Mouse (Mus musculus): Measurements from ENCODE around the gene Dnaja2. TPM values are rescaled to one million over a fixed set of nuclear protein-coding genes. Genes with fewer than 3 reads are reported as not detected.

Dnaja2 gene
- polyA plus RNA-seq, 1 experiment, result 107 TPM

GRCm38 (mm10) chr8:85557601-85557986 is 2.5 kb upstream of the Dnaja2 start:
- no peak for TF ChIP-seq CTCF (IDR thresholded peaks at IDR 0.05; ENCODE audit: low read depth, low read length)
- peak overlapping the region; percentile 54 for H3K27ac ChIP-seq (ENCODE audit: insufficient read depth, low read depth, low read length)
- no peak overlapping the region for H3K4me3 ChIP-seq (ENCODE audit: insufficient read depth, low read length)
- peaks cover 19% of the 10 kb centered on the region for H3K4me1 ChIP-seq (ENCODE audit: control insufficient read depth, insufficient read depth, low read length)

GRCm38 (mm10) chr8:85556986-85557600 is 1.9 kb upstream of the Dnaja2 start:
- Histone ChIP-seq H3K4me1 (ENCODE audit: control insufficient read depth, insufficient read depth, low read length) (peaks cover 19% of the 10 kb centered on the region), H3K4me3 (ENCODE audit: insufficient read depth, low read length) (peak overlapping the region; percentile 32), H3K27ac (ENCODE audit: insufficient read depth, low read depth, low read length) (peak overlapping the region; percentile 79)
- TF ChIP-seq POLR2A (IDR thresholded peaks at IDR 0.05; ENCODE audit: borderline replicate concordance, low read depth, low read length) (no peak), CTCF (IDR thresholded peaks at IDR 0.05; ENCODE audit: low read depth, low read length) (no peak)

GRCm38 (mm10) chr8:85554391-85555180 is 558 bp downstream of the Dnaja2 start:
- peak overlapping the region; percentile 100 for H3K4me3 ChIP-seq (ENCODE audit: insufficient read depth, low read length)
- H3K27ac ChIP-seq (ENCODE audit: insufficient read depth, low read depth, low read length), result peak overlapping the region; percentile 77
- no peak for TF ChIP-seq CTCF (IDR thresholded peaks at IDR 0.05; ENCODE audit: low read depth, low read length)
- no peak for TF ChIP-seq POLR2A (IDR thresholded peaks at IDR 0.05; ENCODE audit: borderline replicate concordance, low read depth, low read length)
- peaks cover 14% of the 10 kb centered on the region for H3K4me1 ChIP-seq (ENCODE audit: control insufficient read depth, insufficient read depth, low read length)

GRCm38 (mm10) chr8:85551934-85552333 is 3.2 kb downstream of the Dnaja2 start:
- TF ChIP-seq POLR2A (IDR thresholded peaks at IDR 0.05; ENCODE audit: borderline replicate concordance, low read depth, low read length) (no peak), CTCF (IDR thresholded peaks at IDR 0.05; ENCODE audit: low read depth, low read length) (no peak)
- Histone ChIP-seq H3K4me3 (ENCODE audit: insufficient read depth, low read length) (no peak overlapping the region), H3K4me1 (ENCODE audit: control insufficient read depth, insufficient read depth, low read length) (peaks cover 6% of the 10 kb centered on the region), H3K27ac (ENCODE audit: insufficient read depth, low read depth, low read length) (no peak overlapping the region)

DNA sequence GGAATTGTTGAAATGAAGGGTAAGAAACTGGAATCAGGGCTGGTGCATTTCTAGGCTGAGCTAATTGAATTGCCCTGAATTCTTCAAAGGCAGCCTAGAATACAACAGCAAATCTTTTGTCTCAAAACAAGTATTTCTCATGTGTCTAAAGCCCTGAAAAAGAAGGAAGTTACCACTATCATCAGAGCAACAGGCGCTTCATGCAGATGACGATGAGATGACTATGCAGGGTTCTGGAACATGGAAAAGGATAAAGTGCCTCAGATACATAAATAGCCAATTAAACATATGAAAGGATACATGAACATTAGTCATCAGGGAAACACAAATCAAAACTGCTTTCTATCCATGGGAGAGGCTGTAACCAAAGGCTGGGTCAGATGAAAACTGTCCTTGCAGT is 18.8 kb downstream of the Dnaja2 start:
- H3K4me3 ChIP-seq (ENCODE audit: insufficient read depth, low read length), result no peak overlapping the region
- H3K27ac ChIP-seq (ENCODE audit: insufficient read depth, low read depth, low read length), result 0 out of 2 replicates have a peak overlapping the region, but pooled peaks have one; percentile 4
- TF ChIP-seq POLR2A (IDR thresholded peaks at IDR 0.05; ENCODE audit: borderline replicate concordance, low read depth, low read length) (no peak), CTCF (IDR thresholded peaks at IDR 0.05; ENCODE audit: low read depth, low read length) (no peak)
- peaks cover 33% of the 10 kb centered on the region for H3K4me1 ChIP-seq (ENCODE audit: control insufficient read depth, insufficient read depth, low read length)

- Histone ChIP-seq H3K27ac (ENCODE audit: insufficient read depth, low read depth, low read length) (no peak overlapping the region), H3K4me1 (ENCODE audit: control insufficient read depth, insufficient read depth, low read length) (peaks cover 42% of the 10 kb centered on the region), H3K4me3 (ENCODE audit: insufficient read depth, low read length) (no peak overlapping the region)
- TF ChIP-seq CTCF (IDR thresholded peaks at IDR 0.05; ENCODE audit: low read depth, low read length) (no peak), POLR2A (IDR thresholded peaks at IDR 0.05; ENCODE audit: borderline replicate concordance, low read depth, low read length) (no peak)
Measured at GRCm38 (mm10) chr8:85534163-85534562, 21.0 kb downstream of the Dnaja2 start.

GRCm38 (mm10) chr8:85533434-85533833 is 21.7 kb downstream of the Dnaja2 start:
- Histone ChIP-seq H3K27ac (ENCODE audit: insufficient read depth, low read depth, low read length) (no peak overlapping the region), H3K4me1 (ENCODE audit: control insufficient read depth, insufficient read depth, low read length) (peaks cover 42% of the 10 kb centered on the region), H3K4me3 (ENCODE audit: insufficient read depth, low read length) (no peak overlapping the region)
- TF ChIP-seq POLR2A (IDR thresholded peaks at IDR 0.05; ENCODE audit: borderline replicate concordance, low read depth, low read length), result no peak
- TF ChIP-seq CTCF (IDR thresholded peaks at IDR 0.05; ENCODE audit: low read depth, low read length), result no peak

DNA sequence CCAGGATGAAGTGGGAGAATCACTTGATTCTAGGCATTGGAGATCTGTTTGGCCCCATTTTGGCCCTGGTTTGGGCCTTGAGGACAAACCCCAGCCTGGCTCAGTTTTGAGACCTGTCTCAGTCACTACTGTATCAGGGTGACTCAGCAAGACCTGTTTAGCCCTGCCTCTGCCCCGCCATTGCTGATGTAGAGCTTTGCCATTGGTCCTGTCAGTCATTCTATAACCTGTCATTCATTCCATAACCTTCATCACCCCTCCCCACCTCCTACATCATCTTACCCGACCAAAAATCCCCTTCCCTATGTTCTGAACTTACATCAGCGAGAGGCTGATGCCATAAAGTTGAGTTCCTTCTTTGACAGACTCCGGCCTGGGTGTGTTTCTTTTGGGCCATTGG is 22.3 kb downstream of the Dnaja2 start:
- Histone ChIP-seq H3K4me1 (ENCODE audit: control insufficient read depth, insufficient read depth, low read length) (peaks cover 40% of the 10 kb centered on the region), H3K4me3 (ENCODE audit: insufficient read depth, low read length) (no peak overlapping the region), H3K27ac (ENCODE audit: insufficient read depth, low read depth, low read length) (no peak overlapping the region)
- no peak for TF ChIP-seq CTCF (IDR thresholded peaks at IDR 0.05; ENCODE audit: low read depth, low read length)
- TF ChIP-seq POLR2A (IDR thresholded peaks at IDR 0.05; ENCODE audit: borderline replicate concordance, low read depth, low read length), result no peak

- H3K27ac ChIP-seq (ENCODE audit: insufficient read depth, low read depth, low read length), result no peak overlapping the region; the same call in 1 of the 2 replicates
- H3K4me3 ChIP-seq (ENCODE audit: insufficient read depth, low read length), result no peak overlapping the region
- H3K4me1 ChIP-seq (ENCODE audit: control insufficient read depth, insufficient read depth, low read length), result peaks cover 36% of the 10 kb centered on the region
- TF ChIP-seq CTCF (IDR thresholded peaks at IDR 0.05; ENCODE audit: low read depth, low read length) (no peak), POLR2A (IDR thresholded peaks at IDR 0.05; ENCODE audit: borderline replicate concordance, low read depth, low read length) (no peak)
Measured at GRCm38 (mm10) chr8:85531471-85531870, 23.7 kb downstream of the Dnaja2 start.

DNA sequence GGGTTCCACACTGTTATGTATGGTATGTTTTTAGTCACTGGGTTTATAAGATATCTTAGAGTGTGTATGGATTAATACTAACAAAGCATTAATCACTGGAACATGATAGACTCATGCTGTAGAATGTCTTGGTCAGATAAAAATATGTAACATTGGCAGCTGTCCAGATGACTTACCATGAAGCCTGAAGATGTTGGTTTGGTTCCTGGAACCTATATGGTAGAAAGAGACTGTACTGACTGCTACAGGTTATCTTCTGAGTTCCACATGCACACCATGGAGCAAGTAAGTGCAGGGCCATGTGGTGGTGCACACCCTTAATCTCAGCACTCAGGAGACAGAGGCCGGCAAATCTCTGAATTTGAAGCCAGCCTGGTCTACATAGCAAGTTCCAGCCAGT is 24.4 kb downstream of the Dnaja2 start:
- Histone ChIP-seq H3K27ac (ENCODE audit: insufficient read depth, low read depth, low read length) (no peak overlapping the region), H3K4me1 (ENCODE audit: control insufficient read depth, insufficient read depth, low read length) (peaks cover 36% of the 10 kb centered on the region), H3K4me3 (ENCODE audit: insufficient read depth, low read length) (no peak overlapping the region)
- no peak for TF ChIP-seq POLR2A (IDR thresholded peaks at IDR 0.05; ENCODE audit: borderline replicate concordance, low read depth, low read length)
- TF ChIP-seq CTCF (IDR thresholded peaks at IDR 0.05; ENCODE audit: low read depth, low read length), result no peak
